Mouse (Mus musculus) erythroblast, embryonic 14.5 days (primary cell): ENCODE results near the gene Rap1gds1.

ENCODE experiments used
- GATA1 ChIP-seq: IDR thresholded peaks from 2 replicates; pipeline ENCODE4 v1.6.1; 2012; ENCODE audit warnings: low read length, inconsistent platforms, mixed read lengths
- TAL1 ChIP-seq: IDR thresholded peaks from 3 replicates; pipeline ENCODE4 v1.6.1; 2012; ENCODE audit warnings: low read length, inconsistent platforms, mixed read lengths

GRCm38 (mm10) chr3:138945516-138945915 is 129.5 kb downstream of the Rap1gds1 start:
- TF ChIP-seq TAL1 (no peak), GATA1 (no peak)
